8 mouse cellular contexts compared by ENCODE assay signal in the genomic region with DNA sequence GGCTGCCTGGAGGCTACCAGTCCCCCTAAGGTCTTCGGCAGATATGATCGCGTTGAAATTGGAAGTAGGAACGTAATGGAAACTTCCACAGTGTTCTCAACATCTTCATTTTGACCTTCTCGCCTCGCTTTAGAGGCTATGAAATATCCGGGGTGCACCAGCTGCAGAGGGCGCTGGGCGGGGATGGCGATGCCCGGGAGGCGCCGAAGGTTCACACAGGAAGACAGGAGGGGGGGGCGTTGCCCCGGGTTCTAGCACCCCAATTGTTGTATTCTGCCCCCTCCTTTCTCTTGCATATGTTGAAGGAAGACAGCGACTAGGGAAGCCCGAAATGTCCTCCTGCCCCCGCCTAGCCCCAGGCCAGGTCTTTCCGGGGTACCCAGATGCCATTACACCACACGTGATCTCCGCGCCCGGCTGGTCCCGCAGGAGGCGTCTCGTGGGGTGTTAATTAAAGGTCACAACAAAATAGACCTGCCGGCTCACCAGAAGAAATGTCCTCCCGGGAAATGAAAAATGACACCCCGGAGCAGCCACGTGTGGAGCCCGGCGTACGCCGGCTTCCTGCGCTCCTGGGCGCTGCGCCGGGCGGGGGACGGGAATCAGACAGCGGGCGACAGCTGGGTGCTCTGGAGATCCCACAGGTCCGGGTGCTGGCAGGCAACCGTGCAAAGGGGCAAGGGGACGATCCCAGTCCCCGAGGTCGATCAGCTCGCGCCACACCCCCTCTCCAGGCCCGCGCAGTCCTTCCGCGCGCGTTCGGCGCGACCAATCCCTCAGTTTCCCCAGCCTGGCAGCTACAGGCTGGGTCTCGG. TPM values are rescaled to one million over a fixed set of nuclear protein-coding genes. Genes with fewer than 3 reads are reported as not detected.
DNase-seq lines count a peak whose midpoint lies in the region; ATAC-seq and TF ChIP-seq lines count a peak whose summit lies in the region.

No protein-coding gene starts in this region.

- under 1% methylated on average over 59 of the region's 59 CpGs for WGBS in hindbrain, embryonic 10.5 days
- WGBS in lung, postnatal 0 days: under 1% methylated on average over 56 of the region's 59 CpGs

- H3K4me1 ChIP-seq in hindbrain, embryonic 10.5 days (replicated peaks): peaks cover 40% of the 10 kb centered on the region
- peaks cover 17% of the 10 kb centered on the region for H3K4me1 ChIP-seq in lung, postnatal 0 days (ENCODE audit: insufficient read depth, low read depth, low read length)

- H3K4me3 ChIP-seq in hindbrain, embryonic 10.5 days: peak overlapping the region; percentile 68
- H3K4me3 ChIP-seq in lung, postnatal 0 days (ENCODE audit: low read depth, low read length): peak overlapping the region; percentile 50

- peaks cover 2% of the 10 kb centered on the region for H3K27me3 ChIP-seq in Patski
- peaks cover 54% of the 10 kb centered on the region for H3K27me3 ChIP-seq in hindbrain, embryonic 10.5 days (ENCODE audit: insufficient read depth, poor library complexity, severe bottlenecking)
- H3K27me3 ChIP-seq in lung, postnatal 0 days (replicated peaks; ENCODE audit: insufficient read depth, low read length): peaks cover 38% of the 10 kb centered on the region

- TF ChIP-seq CTCF in Patski (IDR thresholded peaks at IDR 0.05): no peak
- TF ChIP-seq CTCF in lung, postnatal 0 days (IDR thresholded peaks at IDR 0.05): no peak

- in situ Hi-C loops in Patski (cut with MboI; ENCODE audit: low pct_unique_long_range_greater_than_20kb): loop anchor here (5.0 to 10.0 kb wide), 5 partner anchors 455 to 950 kb away; no protein-coding TSS in a partner anchor

- POLR2A ChIA-PET in Patski (lab: Charles Lee): no interaction called here

- H3K27ac ChIP-seq in hindbrain, embryonic 10.5 days: peak overlapping the region; percentile 83
- no peak overlapping the region for H3K27ac ChIP-seq in lung, postnatal 0 days (ENCODE audit: low read length)

- H3K9me3 ChIP-seq in hindbrain, embryonic 10.5 days: no peaks in the 10 kb centered on the region
- H3K9me3 ChIP-seq in lung, postnatal 0 days (ENCODE audit: low read length): no peaks in the 10 kb centered on the region

- no peak for TF ChIP-seq EP300 in lung, postnatal 0 days (IDR thresholded peaks at IDR 0.05)

- peak overlapping the region; percentile 97 for H3K4me2 ChIP-seq in lung, postnatal 0 days (replicated peaks; ENCODE audit: low read depth, low read length)

- ATAC-seq in Patski: peak; percentile 37
- 0 out of 2 replicates have a peak, but pooled peaks have one; percentile 11 for ATAC-seq in lung, postnatal 0 days

- H3K9ac ChIP-seq in lung, postnatal 0 days (replicated peaks; ENCODE audit: low read depth): no peak overlapping the region

- DNase-seq in Patski (ENCODE audit: low read depth, low spot score): no peak
- DNase-seq in cerebellum, adult 9-11 months: peak; percentile 68
- peak; percentile 5 to 47 for DNase-seq in frontal cortex, adult 2 months (ENCODE audit: extremely low spot score in 1 of 2, low spot score in 1 of 2)
- DNase-seq in hindbrain, embryonic 10.5 days (ENCODE audit: low spot score): peak; percentile 55
- peak; percentile 50 to 62 for DNase-seq in layer of hippocampus, postnatal 10 days (ENCODE audit: low spot score in 2 of 2)
- peak; percentile 28 for DNase-seq in lung, postnatal 0 days (ENCODE audit: low spot score)
- peak; percentile 38 for DNase-seq in ovary, postnatal 36 days (ENCODE audit: low spot score)
- DNase-seq in urinary bladder, postnatal 36 days (ENCODE audit: low spot score in 2 of 2): peak; percentile 19 to 33

- CTCF ChIA-PET in Patski (lab: Charles Lee): interaction anchor here (0.7 to 1.9 kb wide), 7 partner anchors 16 to 950 kb away, joined by 3 to 8 read pairs (median 3); no protein-coding TSS in a partner anchor

- no peaks in the 10 kb centered on the region for H3K36me3 ChIP-seq in hindbrain, embryonic 10.5 days
- no peaks in the 10 kb centered on the region for H3K36me3 ChIP-seq in lung, postnatal 0 days (ENCODE audit: insufficient read depth, low read length)

RNA-seq across cellular contexts. Expression of a gene that starts 1.2 kb away (rescaled TPM):
- polyA plus RNA-seq in Patski (2021): 6.5 TPM
- polyA plus RNA-seq in frontal cortex, adult 2 months (2012; rRNA removed): 3.2 and 3.5 TPM in 2 replicates
- polyA plus RNA-seq in hindbrain, embryonic 10.5 days (2016; fragmentation: Nextera tagmentation; extraction: Ambion mirVana): 4.6 and 4.9 TPM in 2 replicates
- 10 to 100 TPM; 28.6 to 29.9 TPM for total RNA-seq in layer of hippocampus, postnatal 10 days (2021)
- 0.44 and 0.57 TPM in 2 replicates for polyA plus RNA-seq in lung, postnatal 0 days (2015; fragmentation: Nextera tagmentation; extraction: Ambion mirVana)
